Mouse (Mus musculus): Measurements from ENCODE around the gene Tmem184b.

Gene Tmem184b

DNA sequence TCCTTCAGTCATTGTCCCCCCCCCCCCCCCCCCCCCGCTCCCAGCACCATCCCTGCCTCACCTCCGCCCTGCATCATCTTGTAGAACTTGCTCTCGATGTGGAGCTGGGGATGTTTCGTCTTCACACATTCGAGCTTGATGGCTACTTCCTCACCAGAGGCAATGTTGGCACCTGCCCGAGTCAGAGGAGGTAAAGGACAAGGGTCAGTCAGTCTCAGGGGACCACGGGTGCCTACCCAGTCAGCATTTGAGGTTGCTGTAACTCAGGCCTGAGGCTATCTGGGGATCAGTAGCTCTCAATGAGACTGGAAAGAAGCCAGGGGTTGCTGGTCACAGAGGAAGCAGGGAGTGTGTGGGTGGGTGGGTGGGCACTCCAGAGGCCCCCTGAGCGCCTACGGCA lies 26.6 kb upstream of the Tmem184b start:
- no peak for DNase-seq (ENCODE audit: low read depth, low spot score)

DNA sequence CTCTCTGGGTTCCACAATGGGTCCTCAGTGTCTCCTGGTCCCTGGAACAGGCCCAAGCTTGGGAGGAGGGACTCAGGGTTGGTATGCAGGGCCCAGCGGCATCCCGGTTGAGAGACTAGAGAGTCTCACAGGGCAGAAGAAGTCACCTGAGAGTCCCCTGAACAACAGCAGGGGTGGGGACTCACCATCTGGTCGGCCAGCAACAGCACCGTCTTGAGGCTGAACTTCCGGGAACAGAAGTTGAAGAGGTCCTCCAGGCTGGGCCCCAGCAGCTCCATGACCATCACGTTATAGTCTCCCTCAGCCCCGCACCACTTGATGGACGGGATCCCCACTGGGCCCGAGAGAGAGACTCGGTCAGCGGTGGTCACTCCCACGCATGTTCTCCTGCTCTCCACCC lies 26.2 kb upstream of the Tmem184b start:
- DNase-seq (ENCODE audit: low read depth, low spot score): no peak

DNA sequence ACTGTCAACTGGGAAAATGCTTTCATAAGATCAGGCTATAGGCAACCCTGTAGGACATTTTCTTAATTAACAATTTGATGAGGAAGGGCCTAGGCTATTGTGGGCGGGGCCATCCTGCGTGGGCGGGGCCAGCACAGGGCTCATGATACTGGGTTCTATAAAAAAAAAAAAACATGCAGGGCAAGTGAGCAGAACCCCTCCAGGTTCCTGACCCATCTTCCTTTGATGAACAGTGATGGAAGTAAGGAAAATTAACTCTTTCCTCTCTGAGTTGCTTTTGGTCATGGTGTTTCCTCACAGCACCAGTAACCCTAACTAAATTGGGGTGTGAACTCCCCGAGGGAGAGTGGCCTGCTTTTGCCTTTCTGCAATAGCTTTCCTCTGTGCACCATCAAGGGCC lies 25.2 kb upstream of the Tmem184b start:
- no peak for DNase-seq (ENCODE audit: low read depth, low spot score)

- DNase-seq (ENCODE audit: low read depth, low spot score): no peak
These were observed 24.1 kb upstream of the Tmem184b start for GRCm38 (mm10) chr15:79427516-79427915.

- no peak for DNase-seq (ENCODE audit: low read depth, low spot score)
These were observed 22.1 kb upstream of the Tmem184b start for GRCm38 (mm10) chr15:79425516-79425915.

- no peak for DNase-seq (ENCODE audit: low read depth, low spot score)
These were observed 21.2 kb upstream of the Tmem184b start for GRCm38 (mm10) chr15:79424602-79425001.

DNA sequence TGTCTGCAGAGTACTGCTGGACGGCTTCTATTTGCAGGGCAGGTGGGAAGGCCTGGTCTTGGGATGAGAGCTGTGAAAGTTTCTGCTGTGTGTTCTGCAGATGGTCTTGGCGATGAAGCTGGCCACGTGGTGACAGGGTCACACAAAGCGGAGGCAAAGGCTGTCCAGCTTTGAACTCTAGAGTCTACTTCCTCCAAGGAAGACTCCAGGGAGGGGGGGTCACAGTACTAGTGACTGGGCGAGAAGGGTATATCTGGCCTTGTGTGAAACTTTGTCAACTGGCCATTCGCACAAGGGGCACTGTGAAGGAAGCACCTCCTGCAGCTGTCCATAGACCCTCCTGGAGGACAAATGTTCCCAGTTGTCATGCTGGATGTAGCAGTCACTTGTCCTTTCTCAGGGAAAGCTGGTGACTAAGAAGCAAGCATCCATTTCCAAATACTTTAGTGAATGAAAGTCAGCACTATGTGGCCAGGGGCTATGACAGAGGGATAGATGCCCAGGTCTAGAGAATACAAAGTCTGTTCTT lies 19.4 kb upstream of the Tmem184b start:
- no peak for DNase-seq (ENCODE audit: low read depth, low spot score)

GRCm38 (mm10) chr15:79418677-79419076 lies 15.3 kb upstream of the Tmem184b start:
- DNase-seq (ENCODE audit: low read depth, low spot score): peak; percentile 79

DNA sequence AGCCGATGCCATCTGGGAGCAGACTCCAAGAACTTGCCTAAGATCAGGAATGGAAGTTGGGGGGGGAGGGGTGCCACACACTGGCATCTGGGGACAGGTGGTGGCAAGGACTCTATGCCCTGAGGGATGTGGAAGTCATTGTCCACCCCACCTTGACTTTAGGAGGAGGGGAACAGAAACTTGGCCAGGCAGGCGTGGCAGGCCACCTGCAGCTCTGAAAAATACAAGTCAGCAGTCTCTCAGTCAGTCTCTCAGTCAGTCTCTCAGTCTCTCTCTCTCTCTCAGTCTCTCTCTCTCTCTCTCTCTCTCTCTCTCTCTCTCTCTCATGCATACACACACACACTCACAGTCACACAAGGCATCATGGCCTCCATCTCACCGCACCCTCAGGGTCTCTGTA lies 14.9 kb upstream of the Tmem184b start:
- peak; percentile 91 for DNase-seq (ENCODE audit: low read depth, low spot score)

DNA sequence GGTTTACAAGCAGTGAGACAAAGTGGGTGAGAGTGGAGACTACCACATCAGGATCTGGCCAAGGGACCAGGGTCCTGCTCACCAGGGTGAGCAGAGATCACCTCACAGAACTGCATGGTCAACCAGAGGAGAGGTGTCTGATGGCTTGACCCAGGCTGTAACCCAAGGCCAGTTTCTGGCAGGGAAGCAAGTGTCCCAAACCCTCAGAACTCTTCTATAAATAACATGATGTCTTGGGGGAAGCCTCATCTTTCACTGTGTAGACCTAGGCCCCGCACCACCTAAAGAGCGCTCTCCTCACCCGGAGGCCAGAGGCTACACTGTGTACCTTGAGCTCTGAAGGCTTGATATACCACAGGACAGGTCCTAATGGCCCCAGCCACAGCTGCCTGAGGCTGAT lies 14.0 kb upstream of the Tmem184b start:
- DNase-seq (ENCODE audit: low read depth, low spot score): peak; percentile 26

DNA sequence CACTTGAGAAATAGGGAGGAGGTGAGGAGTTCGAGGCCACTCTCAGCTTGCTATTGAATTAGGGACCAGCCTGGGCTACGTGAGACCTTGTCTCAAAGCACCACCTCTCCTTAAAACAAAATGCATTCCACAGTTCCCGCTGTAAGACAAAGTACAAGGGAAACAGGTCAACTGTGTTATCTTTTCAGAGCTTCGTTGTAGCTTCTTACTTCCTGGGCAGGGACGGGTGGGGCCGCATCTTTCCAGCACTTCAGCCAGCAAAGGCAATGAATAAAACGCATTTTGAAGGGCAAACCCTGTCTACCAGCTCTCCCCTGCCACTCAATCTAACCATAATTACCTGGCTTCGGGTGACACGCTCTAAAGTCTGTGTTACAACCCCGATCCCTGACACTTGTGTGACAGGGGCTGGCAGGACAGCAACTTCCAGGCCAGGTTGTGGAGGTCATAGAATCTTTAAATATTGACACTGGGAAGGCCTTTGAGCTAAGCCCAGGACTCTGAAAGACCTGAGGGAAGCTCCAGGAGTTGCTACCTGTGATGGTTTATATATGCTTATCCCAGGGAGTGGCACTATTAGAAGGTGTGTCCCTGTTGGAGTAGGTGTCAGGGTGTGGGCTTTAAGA lies 13.2 kb upstream of the Tmem184b start:
- no peak for DNase-seq (ENCODE audit: low read depth, low spot score)

DNA sequence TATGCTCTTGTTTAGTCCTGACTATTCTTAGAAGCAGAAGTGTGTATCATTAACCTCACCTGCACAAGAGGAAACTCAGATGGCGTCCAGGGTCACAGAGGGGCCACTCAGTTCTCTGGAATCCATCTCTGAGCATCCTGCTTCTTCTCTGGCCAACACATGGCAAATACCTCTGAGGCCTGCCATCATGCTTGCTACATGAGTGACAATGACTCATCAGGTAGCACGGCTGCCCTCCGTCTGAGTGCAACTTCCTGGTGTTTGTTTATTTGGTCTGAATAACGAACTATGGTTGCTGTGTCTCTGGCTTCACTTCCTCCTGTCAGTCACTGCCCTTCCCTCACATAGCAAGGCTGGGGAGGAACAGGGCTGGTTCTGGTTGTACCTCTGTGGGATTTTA lies 11.1 kb upstream of the Tmem184b start:
- peak; percentile 89 for DNase-seq (ENCODE audit: low read depth, low spot score)

DNA sequence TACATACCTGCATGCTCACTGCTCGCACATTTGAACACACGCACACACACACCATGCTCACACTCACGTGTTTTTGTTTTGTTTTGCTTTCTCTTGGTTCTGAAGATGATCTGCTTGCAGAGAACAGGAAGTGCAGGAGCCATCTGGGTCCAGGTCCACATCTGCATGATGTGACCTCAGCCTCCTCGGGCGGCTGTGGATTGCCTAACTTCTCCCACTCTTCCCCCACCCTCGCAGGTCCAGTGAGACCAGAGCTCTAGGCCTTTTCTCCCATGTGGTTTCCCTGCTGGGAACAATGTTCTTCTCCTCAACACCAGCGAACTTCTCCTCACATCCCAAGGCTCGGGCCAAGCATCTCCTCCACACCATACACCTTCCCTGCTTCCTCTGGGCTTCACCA lies 10.4 kb upstream of the Tmem184b start:
- DNase-seq (ENCODE audit: low read depth, low spot score): no peak

DNA sequence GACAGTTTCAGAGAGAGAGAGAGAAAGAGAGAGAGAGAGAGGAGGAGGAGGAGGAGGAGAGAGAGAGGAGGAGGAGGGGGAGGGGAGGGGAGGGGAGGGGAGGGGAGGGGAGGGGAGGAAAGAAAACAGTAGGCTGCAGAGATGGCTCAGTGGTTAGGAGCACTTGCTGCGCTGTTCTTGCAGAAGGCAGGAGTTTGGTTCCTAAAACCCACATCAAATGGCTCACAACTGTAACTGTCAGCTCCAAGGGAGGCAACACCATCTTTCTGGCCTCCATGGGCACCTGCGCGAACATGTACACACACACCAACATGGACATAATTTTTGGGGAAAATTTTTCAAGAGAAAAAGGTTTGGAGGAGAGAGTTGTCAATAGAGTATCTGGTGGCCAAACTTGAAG lies 9.8 kb upstream of the Tmem184b start:
- DNase-seq (ENCODE audit: low read depth, low spot score): no peak

DNA sequence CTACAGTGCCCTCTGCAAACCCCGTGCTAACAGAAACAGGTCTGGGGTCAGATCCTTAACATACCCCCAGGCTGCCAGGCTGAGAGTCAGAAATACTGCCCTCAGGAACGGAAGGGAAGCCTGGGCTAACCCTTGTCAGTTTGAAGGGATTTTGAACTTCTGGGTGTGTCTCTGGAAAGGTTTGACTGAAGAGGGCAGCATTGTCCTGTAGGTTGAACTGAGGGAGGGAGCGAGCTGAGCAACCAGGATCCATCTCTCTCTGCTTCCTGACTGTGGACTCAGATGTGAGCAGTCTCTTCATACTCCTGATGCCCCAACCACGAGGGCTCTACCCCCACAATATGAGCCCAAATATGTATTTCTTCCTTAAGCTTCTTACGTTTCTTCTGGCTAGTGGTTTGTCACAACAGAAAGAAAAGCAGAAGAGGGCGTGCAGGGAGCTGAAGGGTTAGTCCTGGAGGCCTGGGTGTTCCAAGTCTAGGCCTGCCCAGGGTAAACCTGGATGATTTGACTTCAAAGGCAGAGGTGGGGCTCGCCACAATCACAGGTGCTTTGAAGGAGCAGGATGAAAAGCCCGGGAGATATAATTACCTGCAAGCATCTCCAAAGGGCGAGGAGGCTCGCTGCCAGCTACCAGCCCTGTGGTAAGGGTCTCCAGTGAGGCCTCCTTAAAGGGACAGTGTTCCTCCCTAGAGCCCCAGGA lies 8.1 kb upstream of the Tmem184b start:
- DNase-seq (ENCODE audit: low read depth, low spot score): peak; percentile 48

DNA sequence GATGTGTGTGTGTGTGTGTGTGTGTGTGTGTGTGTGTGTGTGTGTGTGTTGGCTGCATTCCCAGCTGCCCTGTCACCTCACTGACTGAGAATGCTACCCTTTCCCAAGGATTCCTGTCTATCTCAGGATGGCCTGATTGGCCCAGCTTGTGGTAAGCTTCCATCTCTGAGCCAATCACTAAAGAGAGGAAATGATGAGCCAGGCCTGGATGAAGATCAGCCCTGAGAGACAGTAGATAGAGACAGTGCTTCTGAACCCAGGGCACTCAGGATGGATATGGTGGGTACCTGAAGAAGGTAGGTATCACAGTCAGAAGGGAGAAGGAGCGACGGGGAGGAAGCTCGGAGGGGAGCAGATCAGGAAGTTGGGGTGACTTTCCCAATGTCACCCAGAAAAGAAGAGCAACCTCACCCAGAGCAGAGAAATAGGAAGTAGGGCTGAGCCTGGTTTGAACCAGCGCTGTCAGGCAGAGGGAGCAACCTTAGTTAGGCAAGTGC lies 5.8 kb upstream of the Tmem184b start:
- peak; percentile 67 for DNase-seq (ENCODE audit: low read depth, low spot score)

GRCm38 (mm10) chr15:79406564-79406963 lies 3.2 kb upstream of the Tmem184b start:
- peak; percentile 90 for DNase-seq (ENCODE audit: low read depth, low spot score)

DNA sequence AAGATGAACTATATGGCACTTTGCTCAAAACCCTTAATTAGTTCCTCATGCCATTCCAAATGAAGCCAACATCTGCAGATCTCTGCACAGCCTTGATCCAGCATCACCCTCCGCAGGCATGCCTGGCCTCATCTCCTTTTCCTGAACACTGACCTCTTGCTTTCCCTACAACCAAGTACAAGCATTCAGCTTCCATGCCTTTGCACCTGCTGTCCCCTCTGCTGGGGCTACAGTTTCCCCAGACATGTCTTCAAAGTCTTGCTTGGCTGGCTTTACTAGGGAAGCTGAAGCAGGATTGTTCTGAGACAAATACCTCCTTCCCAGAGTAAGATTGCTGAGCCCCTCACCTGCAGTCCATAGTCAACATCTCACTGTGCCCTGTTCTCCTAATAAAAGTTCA lies 908 bp upstream of the Tmem184b start:
- DNase-seq (ENCODE audit: low read depth, low spot score): peak; percentile 22

- no peak for DNase-seq (ENCODE audit: low read depth, low spot score)
These were observed 418 bp upstream of the Tmem184b start for GRCm38 (mm10) chr15:79403763-79404210.

DNA sequence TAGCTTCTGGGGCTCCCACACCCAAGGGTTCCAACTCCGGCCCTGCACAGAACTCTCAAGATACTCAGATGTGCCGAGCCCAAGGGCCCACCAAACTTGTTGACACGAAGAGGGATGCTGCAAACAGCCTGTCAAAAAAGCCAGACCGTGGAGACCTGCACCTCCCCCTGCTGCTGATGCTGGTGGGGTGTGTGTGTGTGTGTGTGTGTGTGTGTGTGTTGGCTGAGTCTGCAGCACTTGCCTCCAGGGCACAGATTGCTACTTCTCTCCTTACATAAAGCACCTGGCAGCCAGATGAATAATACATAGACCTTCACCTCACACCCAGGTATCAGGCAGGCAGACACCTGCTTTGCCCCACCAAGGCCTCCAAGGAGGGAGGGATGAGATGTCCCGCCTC lies 1.2 kb downstream of the Tmem184b start:
- DNase-seq (ENCODE audit: low read depth, low spot score): peak; percentile 57

GRCm38 (mm10) chr15:79400975-79401365 lies 2.4 kb downstream of the Tmem184b start:
- DNase-seq (ENCODE audit: low read depth, low spot score): no peak

- no peak for DNase-seq (ENCODE audit: low read depth, low spot score)
These were observed 3.0 kb downstream of the Tmem184b start for GRCm38 (mm10) chr15:79400134-79400974.

All from A20 (cell line).